Mouse (Mus musculus) E14TG2a.4 (cell line): ENCODE results near the gene Atp6ap1.

Source experiments
- CTCF ChIP-seq: conservative IDR thresholded peaks from 2 replicates; pipeline ENCODE4 v1.5.1; 2014; ENCODE audit warnings: low read length
- NANOG ChIP-seq: IDR thresholded peaks from 2 replicates; pipeline ENCODE4 v1.6.1; 2014; ENCODE audit warnings: borderline replicate concordance, low read length, mixed read lengths
- POU5F1 ChIP-seq: IDR thresholded peaks from 2 replicates; pipeline ENCODE4 v1.6.1; 2014; ENCODE audit warnings: low read length, borderline replicate concordance

DNA sequence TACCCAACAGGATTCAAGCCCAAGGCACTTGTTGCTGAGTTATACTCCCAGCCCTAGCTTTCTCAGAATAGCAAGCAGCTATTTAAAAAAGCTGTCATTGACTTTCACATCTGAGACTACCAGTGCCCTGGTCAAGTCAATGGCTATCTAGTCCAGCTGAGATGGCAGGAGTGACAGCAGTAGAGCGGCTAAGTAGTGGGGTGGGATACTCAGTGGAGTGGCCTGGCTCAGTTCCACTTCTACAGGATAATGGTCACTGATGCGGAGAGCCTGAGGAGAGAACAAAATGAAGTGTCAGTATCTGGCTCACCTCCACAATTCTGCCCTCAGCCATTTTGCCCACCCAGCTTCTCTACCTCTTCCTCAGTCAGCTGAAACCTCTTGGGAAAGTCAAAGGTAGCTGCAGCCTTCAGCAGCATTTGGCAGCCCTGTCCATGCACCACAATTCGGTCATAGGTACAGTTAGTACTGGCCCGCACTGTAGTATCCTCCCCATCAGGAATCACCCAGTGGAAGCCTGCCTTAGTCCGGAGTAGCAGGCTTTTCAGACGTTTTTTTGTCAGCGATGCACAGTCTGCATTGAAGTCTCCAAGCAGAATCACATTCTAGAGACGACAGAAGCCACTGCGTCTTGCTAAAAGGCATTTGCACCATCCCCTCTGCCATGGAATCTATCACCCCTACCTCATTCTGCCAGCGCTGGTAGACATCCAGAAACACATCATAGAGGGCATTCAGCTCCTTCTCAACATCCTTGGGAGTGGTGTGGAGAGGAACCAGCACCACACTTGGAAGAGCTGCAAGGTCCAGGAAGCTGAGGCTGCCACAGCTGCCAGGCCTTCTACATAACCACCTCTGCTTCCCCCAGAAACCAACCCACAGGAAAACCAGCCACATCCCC, 23.2 kb upstream of the Atp6ap1 start:
- TF ChIP-seq CTCF (no peak), POU5F1 (no peak), NANOG (no peak)
